Mouse (Mus musculus) embryonic facial prominence, embryonic 12.5 days (tissue): ENCODE data around the gene Mgst2. TPM values are rescaled to one million over a fixed set of nuclear protein-coding genes. Genes with fewer than 3 reads are reported as not detected.

Experiments used
- ATAC-seq: fragments of 200-750 bp; cut with Nextera tagmentation; 2 replicates; pipeline ENCODE4 v1.8.0; 2017; ENCODE audit not compliant: insufficient number of reproducible peaks, insufficient read depth, low FRiP score, low TSS enrichment
- H3K27ac ChIP-seq: fragments of 300-500 bp; sonication (generic); 2 replicates; pipeline ENCODE4 v1.5.1; 2016; ENCODE audit warnings: mild to moderate bottlenecking
- H3K27me3 ChIP-seq: fragments of 300-500 bp; sonication (generic); 2 replicates; pipeline ENCODE4 v1.6.1; 2016; ENCODE audit warnings: mild to moderate bottlenecking, moderate library complexity
- H3K36me3 ChIP-seq: fragments of 300-500 bp; sonication (generic); 2 replicates; pipeline ENCODE4 v1.6.1; 2016; ENCODE audit warnings: mild to moderate bottlenecking
- H3K4me1 ChIP-seq: fragments of 300-500 bp; sonication (generic); 2 replicates; pipeline ENCODE4 v1.6.1; 2016
- H3K4me2 ChIP-seq: fragments of 300-500 bp; sonication (generic); replicated peaks from 2 replicates; pipeline ENCODE4 v1.6.1; 2016; ENCODE audit warnings: mild to moderate bottlenecking, moderate library complexity
- H3K4me3 ChIP-seq: fragments of 300-500 bp; sonication (generic); 2 replicates; pipeline ENCODE4 v1.5.1; 2016; ENCODE audit warnings: mild to moderate bottlenecking
- H3K9ac ChIP-seq: fragments of 300-500 bp; sonication (generic); 2 replicates; pipeline ENCODE4 v1.6.1; 2016; ENCODE audit warnings: mild to moderate bottlenecking, moderate library complexity
- H3K9me3 ChIP-seq: fragments of 300-500 bp; sonication (generic); 2 replicates; pipeline ENCODE4 v1.6.1; 2016; ENCODE audit warnings: mild to moderate bottlenecking, moderate library complexity
- WGBS: fragments of 180-500 bp; shearing (Covaris S2); methylation state at CpG from one replicate; pipeline ENCODE4 v1.1.7; 2016; 5-methylcytosine and 5-hydroxymethylcytosine counted together
- polyA plus RNA-seq: library from polyadenylated mRNA; unstranded; fragments of >200 nt; fragmentation: Nextera tagmentation; extraction: Ambion mirVana; gene quantifications from 2 replicates; pipeline ENCODE4 v1.2.1, GENCODE M21; 2016

Gene Mgst2
- polyA plus RNA-seq, 1 experiment from 2014 or later, result 1.3 TPM

- Histone ChIP-seq H3K4me3 (no peak overlapping the region), H3K4me2 (no peak overlapping the region), H3K9ac (peak overlapping the region; percentile 24; the same call in 1 of the 2 replicates), H3K4me1 (peaks cover 31% of the 10 kb centered on the region), H3K9me3 (no peaks in the 10 kb centered on the region), H3K36me3 (no peaks in the 10 kb centered on the region), H3K27me3 (no peaks in the 10 kb centered on the region), H3K27ac (peak overlapping the region; percentile 91)
- no peak for ATAC-seq
- 50% methylated on average over 8 of the region's 8 CpGs for WGBS
These were observed 42.6 kb downstream of the Mgst2 start for GRCm38 (mm10) chr3:51702701-51703286.

GRCm38 (mm10) chr3:51703478-51703877 is 43.3 kb downstream of the Mgst2 start:
- Histone ChIP-seq H3K4me2 (no peak overlapping the region), H3K9ac (no peak overlapping the region), H3K9me3 (no peaks in the 10 kb centered on the region), H3K27ac (peak overlapping the region; percentile 41), H3K4me1 (peaks cover 32% of the 10 kb centered on the region), H3K36me3 (no peaks in the 10 kb centered on the region), H3K4me3 (no peak overlapping the region), H3K27me3 (no peaks in the 10 kb centered on the region)
- 29% methylated on average over 8 of the region's 8 CpGs for WGBS
- ATAC-seq, result no peak

GRCm38 (mm10) chr3:51705220-51705619 is 45.1 kb downstream of the Mgst2 start:
- H3K4me2 ChIP-seq, result no peak overlapping the region
- WGBS, result 86% methylated on average over 7 of the region's 7 CpGs
- no peak for ATAC-seq
- no peak overlapping the region for H3K9ac ChIP-seq
- no peak overlapping the region for H3K4me3 ChIP-seq
- peaks cover 36% of the 10 kb centered on the region for H3K4me1 ChIP-seq
- H3K27me3 ChIP-seq, result no peaks in the 10 kb centered on the region
- H3K9me3 ChIP-seq, result no peaks in the 10 kb centered on the region
- no peaks in the 10 kb centered on the region for H3K36me3 ChIP-seq
- no peak overlapping the region for H3K27ac ChIP-seq

- Histone ChIP-seq H3K9me3 (no peaks in the 10 kb centered on the region), H3K27me3 (no peaks in the 10 kb centered on the region), H3K4me2 (no peak overlapping the region), H3K4me3 (no peak overlapping the region), H3K4me1 (peaks cover 15% of the 10 kb centered on the region), H3K36me3 (no peaks in the 10 kb centered on the region), H3K27ac (peak overlapping the region; percentile 47; the same call in 1 of the 2 replicates), H3K9ac (no peak overlapping the region)
- WGBS, result 78% methylated on average over 1 of the region's 1 CpGs
- no peak for ATAC-seq
These were observed 48.2 kb downstream of the Mgst2 start for GRCm38 (mm10) chr3:51708375-51708745.

- 75% methylated on average over 21 of the region's 21 CpGs for WGBS
- Histone ChIP-seq H3K27ac (peak overlapping the region; percentile 47), H3K9ac (no peak overlapping the region), H3K4me3 (no peak overlapping the region), H3K27me3 (no peaks in the 10 kb centered on the region), H3K4me2 (no peak overlapping the region; the same call in 1 of the 2 replicates), H3K36me3 (no peaks in the 10 kb centered on the region), H3K9me3 (no peaks in the 10 kb centered on the region), H3K4me1 (peaks cover 18% of the 10 kb centered on the region)
- peak; percentile 68; the same call in 1 of the 2 replicates for ATAC-seq
These were observed 48.7 kb downstream of the Mgst2 start for GRCm38 (mm10) chr3:51708746-51709411.

GRCm38 (mm10) chr3:51712382-51712781 is 52.2 kb downstream of the Mgst2 start:
- no peak overlapping the region for H3K27ac ChIP-seq
- H3K9ac ChIP-seq, result no peak overlapping the region
- no peaks in the 10 kb centered on the region for H3K27me3 ChIP-seq
- H3K36me3 ChIP-seq, result no peaks in the 10 kb centered on the region
- no peak for ATAC-seq
- no peak overlapping the region for H3K4me2 ChIP-seq
- 17% methylated on average over 3 of the region's 3 CpGs for WGBS
- peaks cover 29% of the 10 kb centered on the region for H3K4me1 ChIP-seq
- H3K4me3 ChIP-seq, result no peak overlapping the region
- no peaks in the 10 kb centered on the region for H3K9me3 ChIP-seq

GRCm38 (mm10) chr3:51713233-51713632 is 53.1 kb downstream of the Mgst2 start:
- no peak overlapping the region for H3K9ac ChIP-seq
- peaks cover 38% of the 10 kb centered on the region for H3K4me1 ChIP-seq
- H3K4me2 ChIP-seq, result no peak overlapping the region
- no peaks in the 10 kb centered on the region for H3K9me3 ChIP-seq
- H3K4me3 ChIP-seq, result no peak overlapping the region
- ATAC-seq, result no peak
- H3K27ac ChIP-seq, result no peak overlapping the region
- H3K27me3 ChIP-seq, result no peaks in the 10 kb centered on the region
- 4% methylated on average over 8 of the region's 8 CpGs for WGBS
- no peaks in the 10 kb centered on the region for H3K36me3 ChIP-seq

- Histone ChIP-seq H3K4me2 (no peak overlapping the region), H3K27ac (no peak overlapping the region), H3K4me1 (peaks cover 32% of the 10 kb centered on the region), H3K9ac (no peak overlapping the region), H3K36me3 (no peaks in the 10 kb centered on the region), H3K4me3 (no peak overlapping the region), H3K27me3 (no peaks in the 10 kb centered on the region), H3K9me3 (no peaks in the 10 kb centered on the region)
- no peak for ATAC-seq
- WGBS, result 83% methylated on average over 5 of the region's 5 CpGs
These were observed 54.3 kb downstream of the Mgst2 start for GRCm38 (mm10) chr3:51714469-51714868.

GRCm38 (mm10) chr3:51717455-51717854 is 57.3 kb downstream of the Mgst2 start:
- ATAC-seq, result no peak
- no peak overlapping the region for H3K4me2 ChIP-seq
- H3K4me1 ChIP-seq, result peaks cover 29% of the 10 kb centered on the region
- H3K36me3 ChIP-seq, result no peaks in the 10 kb centered on the region
- WGBS, result 21% methylated on average over 3 of the region's 3 CpGs
- no peaks in the 10 kb centered on the region for H3K27me3 ChIP-seq
- no peak overlapping the region for H3K4me3 ChIP-seq
- H3K9me3 ChIP-seq, result no peaks in the 10 kb centered on the region
- H3K27ac ChIP-seq, result no peak overlapping the region
- no peak overlapping the region for H3K9ac ChIP-seq

- H3K9me3 ChIP-seq, result no peaks in the 10 kb centered on the region
- H3K27me3 ChIP-seq, result no peaks in the 10 kb centered on the region
- H3K9ac ChIP-seq, result no peak overlapping the region
- peaks cover 29% of the 10 kb centered on the region for H3K4me1 ChIP-seq
- WGBS, result 80% methylated on average over 4 of the region's 4 CpGs
- ATAC-seq, result no peak
- no peak overlapping the region for H3K4me2 ChIP-seq
- no peak overlapping the region for H3K27ac ChIP-seq
- H3K4me3 ChIP-seq, result no peak overlapping the region
- no peaks in the 10 kb centered on the region for H3K36me3 ChIP-seq
These were observed 57.7 kb downstream of the Mgst2 start for GRCm38 (mm10) chr3:51717909-51718308.

GRCm38 (mm10) chr3:51719373-51719772 is 59.2 kb downstream of the Mgst2 start:
- no peaks in the 10 kb centered on the region for H3K9me3 ChIP-seq
- no peaks in the 10 kb centered on the region for H3K36me3 ChIP-seq
- WGBS, result 83% methylated on average over 3 of the region's 3 CpGs
- H3K4me3 ChIP-seq, result no peak overlapping the region
- no peak overlapping the region for H3K27ac ChIP-seq
- peaks cover 25% of the 10 kb centered on the region for H3K4me1 ChIP-seq
- ATAC-seq, result no peak
- no peak overlapping the region for H3K9ac ChIP-seq
- H3K27me3 ChIP-seq, result no peaks in the 10 kb centered on the region
- no peak overlapping the region for H3K4me2 ChIP-seq

GRCm38 (mm10) chr3:51719982-51720381 is 59.8 kb downstream of the Mgst2 start:
- Histone ChIP-seq H3K4me1 (peaks cover 22% of the 10 kb centered on the region; the same call in 1 of the 2 replicates), H3K9ac (no peak overlapping the region), H3K4me2 (no peak overlapping the region), H3K36me3 (no peaks in the 10 kb centered on the region), H3K27ac (no peak overlapping the region), H3K9me3 (no peaks in the 10 kb centered on the region), H3K4me3 (no peak overlapping the region), H3K27me3 (no peaks in the 10 kb centered on the region)
- WGBS, result 69% methylated on average over 1 of the region's 1 CpGs
- no peak for ATAC-seq
